Mouse (Mus musculus): ENCODE data around the gene Ppp1ca. TPM values are rescaled to one million over a fixed set of nuclear protein-coding genes. Genes with fewer than 3 reads are reported as not detected.
A peak's percentile ranks its signal among the peaks of the same experiment; 100 is the strongest.

Ppp1ca gene
- polyA plus RNA-seq (2015; fragmentation: Nextera tagmentation; extraction: Ambion mirVana), result 520 and 542 TPM in 2 replicates

DNA sequence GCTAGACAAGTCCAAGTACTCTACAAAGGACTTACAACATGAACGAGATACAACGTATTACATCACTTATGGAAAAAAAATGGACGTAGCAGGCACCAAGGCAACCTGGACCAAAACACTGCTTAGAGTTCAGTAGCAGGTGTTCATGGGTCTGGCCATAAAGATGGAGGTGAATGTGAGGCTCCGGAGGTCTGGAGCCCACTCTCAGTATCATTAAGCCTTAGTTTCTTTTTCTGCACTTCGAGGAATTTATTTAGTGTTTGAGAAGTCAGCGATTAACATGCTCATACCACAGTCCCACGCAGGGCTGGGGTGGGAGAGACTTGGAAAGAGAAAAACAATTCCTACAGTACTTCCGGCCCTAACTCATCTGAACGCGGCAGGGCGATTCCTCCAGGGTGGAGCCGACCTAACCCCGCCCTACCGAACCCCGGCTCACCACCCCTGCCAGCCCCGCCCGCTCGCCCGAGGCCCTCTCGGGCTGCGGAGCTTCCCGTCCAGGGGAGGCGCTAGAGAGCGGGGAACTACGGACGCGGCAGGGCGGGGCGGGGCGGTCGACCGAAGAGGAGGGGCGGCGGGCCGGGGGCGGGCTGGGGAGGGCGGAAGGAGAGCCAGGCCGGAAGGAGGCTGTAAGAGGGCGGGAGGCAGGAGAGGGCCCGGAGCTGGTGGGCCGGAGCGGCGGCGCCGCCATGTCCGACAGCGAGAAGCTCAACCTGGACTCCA is at the start of gene Ppp1ca:
Gene Ppp1ca, plus strand, starts transcription at position 538 of the 723 bp plus-strand sequence.
- peak within 1 kb of the TSS; percentile 89 for H3K27ac ChIP-seq (ENCODE audit: low read length)
- H3K4me3 ChIP-seq (ENCODE audit: low read depth, low read length), result peak within 1 kb of the TSS; percentile 95
- WGBS, result 7% methylated on average over 35 of the region's 47 CpGs
- no peaks in the 10 kb centered on the region for H3K9me3 ChIP-seq (replicated peaks; ENCODE audit: control insufficient read depth, low read length, poor library complexity, severe bottlenecking)
- H3K4me2 ChIP-seq (ENCODE audit: low read length), result peak within 1 kb of the TSS; percentile 75
- H3K4me1 ChIP-seq (ENCODE audit: control insufficient read depth, insufficient read depth, low read length), result peaks cover 13% of the 10 kb centered on the region
- peaks cover 17% of the 10 kb centered on the region for H3K36me3 ChIP-seq (ENCODE audit: control insufficient read depth, insufficient read depth, low read length)
- H3K9ac ChIP-seq (ENCODE audit: low read depth, low read length), result peak within 1 kb of the TSS; percentile 98
- peak; percentile 91 for ATAC-seq
- H3K27me3 ChIP-seq (ENCODE audit: control insufficient read depth, insufficient read depth, low read depth, low read length), result no peaks in the 10 kb centered on the region

DNA sequence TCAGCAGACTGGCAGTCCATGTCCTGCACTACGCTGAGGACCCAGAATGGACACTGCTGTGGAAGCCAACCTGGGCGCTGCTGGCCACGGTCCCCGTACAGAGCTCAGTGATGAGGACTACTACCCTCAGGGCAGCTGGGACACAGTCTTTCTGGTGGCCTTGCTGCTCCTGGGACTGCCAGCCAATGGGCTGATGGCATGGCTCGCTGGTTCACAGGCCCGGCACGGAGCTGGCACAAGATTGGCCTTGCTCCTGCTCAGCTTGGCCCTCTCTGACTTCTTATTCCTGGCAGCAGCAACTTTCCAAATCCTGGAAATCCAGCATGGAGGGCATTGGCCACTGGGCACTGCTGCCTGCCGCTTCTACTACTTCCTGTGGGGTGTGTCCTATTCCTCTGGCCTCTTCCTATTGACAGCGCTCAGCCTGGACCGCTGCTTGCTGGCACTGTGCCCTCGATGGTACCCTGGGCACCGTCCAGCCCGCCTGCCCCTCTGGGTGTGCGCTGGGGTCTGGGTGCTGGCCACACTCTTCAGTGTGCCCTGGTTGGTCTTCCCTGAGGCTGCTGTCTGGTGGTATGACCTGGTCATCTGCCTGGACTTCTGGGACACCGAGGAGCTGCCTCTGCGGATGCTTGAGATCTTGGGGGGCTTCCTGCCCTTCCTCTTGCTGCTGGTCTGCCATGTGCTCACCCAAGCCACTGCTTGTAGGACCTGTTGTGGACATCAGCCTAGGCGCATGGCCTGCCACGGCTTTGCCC is 49.3 kb upstream of the Ppp1ca start:
- H3K9me3 ChIP-seq (replicated peaks; ENCODE audit: control insufficient read depth, low read length, poor library complexity, severe bottlenecking), result no peaks in the 10 kb centered on the region
- WGBS, result 90% methylated on average over 18 of the region's 18 CpGs
- H3K27me3 ChIP-seq (ENCODE audit: control insufficient read depth, insufficient read depth, low read depth, low read length), result no peaks in the 10 kb centered on the region
- H3K36me3 ChIP-seq (ENCODE audit: control insufficient read depth, insufficient read depth, low read length), result no peaks in the 10 kb centered on the region
- ATAC-seq, result no peak
- no peak overlapping the region for H3K4me3 ChIP-seq (ENCODE audit: low read depth, low read length)
- H3K4me1 ChIP-seq (ENCODE audit: control insufficient read depth, insufficient read depth, low read length), result no peaks in the 10 kb centered on the region; the same call in 1 of the 2 replicates
- no peak overlapping the region for H3K9ac ChIP-seq (ENCODE audit: low read depth, low read length)
- H3K27ac ChIP-seq (ENCODE audit: low read length), result no peak overlapping the region
- no peak overlapping the region for H3K4me2 ChIP-seq (ENCODE audit: low read length)

GRCm38 (mm10) chr19:4143759-4144268 is 48.1 kb upstream of the Ppp1ca start, which contains the start of gene Cabp4:
Gene Cabp4, minus strand, starts transcription at chr19:4144033.
- no peak within 1 kb of the TSS for H3K9ac ChIP-seq (ENCODE audit: low read depth, low read length)
- no peaks in the 10 kb centered on the region for H3K36me3 ChIP-seq (ENCODE audit: control insufficient read depth, insufficient read depth, low read length)
- no peak within 1 kb of the TSS for H3K4me2 ChIP-seq (ENCODE audit: low read length)
- H3K27me3 ChIP-seq (ENCODE audit: control insufficient read depth, insufficient read depth, low read depth, low read length), result no peaks in the 10 kb centered on the region
- no peaks in the 10 kb centered on the region for H3K9me3 ChIP-seq (replicated peaks; ENCODE audit: control insufficient read depth, low read length, poor library complexity, severe bottlenecking)
- no peak for ATAC-seq
- WGBS, result 86% methylated on average over 7 of the region's 7 CpGs
- no peak within 1 kb of the TSS for H3K4me3 ChIP-seq (ENCODE audit: low read depth, low read length)
- no peak within 1 kb of the TSS for H3K27ac ChIP-seq (ENCODE audit: low read length)
- peaks cover 5% of the 10 kb centered on the region; the same call in 1 of the 2 replicates for H3K4me1 ChIP-seq (ENCODE audit: control insufficient read depth, insufficient read depth, low read length)

DNA sequence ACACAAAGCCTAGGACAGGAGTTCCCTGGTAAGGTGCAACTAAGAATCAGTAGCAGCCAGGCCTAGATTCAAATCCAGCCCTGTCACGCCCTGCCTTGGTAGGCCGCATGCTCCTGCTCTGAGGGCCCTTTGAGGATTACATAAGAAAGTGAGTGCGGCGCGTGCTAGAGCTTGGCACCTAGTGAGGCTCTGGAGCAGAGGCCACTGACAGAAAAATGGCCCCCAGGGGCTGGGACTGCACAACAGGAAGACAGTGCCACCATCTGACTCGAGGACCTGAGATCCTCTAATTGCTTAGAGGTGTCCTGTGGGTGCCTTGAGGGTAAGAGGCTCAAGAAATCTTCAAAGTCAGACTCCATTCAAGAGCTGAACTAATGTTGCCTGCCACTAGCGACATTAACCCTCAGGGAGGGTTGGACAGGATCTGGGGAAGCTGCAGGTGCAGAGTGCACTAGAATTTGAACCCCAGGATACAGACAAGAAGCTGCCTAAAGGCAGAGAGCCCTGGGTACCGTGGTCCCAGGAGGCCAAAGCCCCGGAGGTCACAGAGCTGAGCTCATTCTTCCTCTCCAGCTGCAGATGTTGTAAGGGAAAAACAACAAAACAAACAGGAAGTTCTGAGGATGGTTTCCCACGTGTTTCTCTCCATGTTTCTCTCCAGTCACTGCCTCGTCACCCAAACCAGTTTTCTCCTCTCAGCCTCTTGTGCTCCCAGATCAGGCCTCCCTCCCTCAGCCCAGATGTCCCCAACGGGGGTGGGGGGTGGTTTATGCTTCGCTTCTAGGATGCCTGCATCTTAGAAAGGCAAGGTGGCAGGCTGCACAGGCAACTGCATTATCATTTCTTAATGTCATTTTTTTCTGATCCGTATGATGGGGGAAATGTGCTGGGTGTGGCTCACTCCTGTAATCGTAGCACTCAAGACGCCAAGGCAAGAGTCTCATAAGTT is 47.0 kb upstream of the Ppp1ca start:
- Histone ChIP-seq H3K4me2 (ENCODE audit: low read length) (no peak overlapping the region), H3K36me3 (ENCODE audit: control insufficient read depth, insufficient read depth, low read length) (no peaks in the 10 kb centered on the region), H3K4me3 (ENCODE audit: low read depth, low read length) (no peak overlapping the region), H3K4me1 (ENCODE audit: control insufficient read depth, insufficient read depth, low read length) (peaks cover 15% of the 10 kb centered on the region), H3K9ac (ENCODE audit: low read depth, low read length) (no peak overlapping the region), H3K27ac (ENCODE audit: low read length) (no peak overlapping the region), H3K9me3 (replicated peaks; ENCODE audit: control insufficient read depth, low read length, poor library complexity, severe bottlenecking) (no peaks in the 10 kb centered on the region), H3K27me3 (ENCODE audit: control insufficient read depth, insufficient read depth, low read depth, low read length) (no peaks in the 10 kb centered on the region)
- WGBS, result 86% methylated on average over 16 of the region's 16 CpGs
- ATAC-seq, result no peak

DNA sequence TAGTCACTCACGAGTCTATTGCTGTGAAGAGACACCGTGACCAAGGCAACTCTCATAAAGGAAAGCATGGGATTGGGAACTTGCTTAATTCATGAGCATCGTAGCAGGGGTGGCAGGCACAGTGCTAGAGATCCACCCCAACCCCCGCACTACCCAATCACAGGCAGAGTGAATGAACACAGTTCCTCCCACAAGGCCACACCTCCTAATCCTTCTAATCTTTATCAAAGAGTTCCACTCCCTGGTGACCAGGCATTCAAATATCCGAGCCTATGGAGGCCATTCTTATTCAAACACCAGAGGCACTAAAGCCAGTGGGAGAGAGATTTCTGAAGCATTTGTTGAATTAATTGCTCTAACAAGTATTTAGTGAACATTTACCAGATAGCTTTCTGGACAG is 45.9 kb upstream of the Ppp1ca start:
- Histone ChIP-seq H3K36me3 (ENCODE audit: control insufficient read depth, insufficient read depth, low read length) (peaks cover 2% of the 10 kb centered on the region; the same call in 1 of the 2 replicates), H3K27me3 (ENCODE audit: control insufficient read depth, insufficient read depth, low read depth, low read length) (no peaks in the 10 kb centered on the region), H3K4me3 (ENCODE audit: low read depth, low read length) (no peak overlapping the region), H3K27ac (ENCODE audit: low read length) (no peak overlapping the region), H3K4me1 (ENCODE audit: control insufficient read depth, insufficient read depth, low read length) (peaks cover 15% of the 10 kb centered on the region), H3K9me3 (replicated peaks; ENCODE audit: control insufficient read depth, low read length, poor library complexity, severe bottlenecking) (no peaks in the 10 kb centered on the region), H3K9ac (ENCODE audit: low read depth, low read length) (no peak overlapping the region), H3K4me2 (ENCODE audit: low read length) (no peak overlapping the region)
- WGBS, result 82% methylated on average over 5 of the region's 5 CpGs
- no peak for ATAC-seq

DNA sequence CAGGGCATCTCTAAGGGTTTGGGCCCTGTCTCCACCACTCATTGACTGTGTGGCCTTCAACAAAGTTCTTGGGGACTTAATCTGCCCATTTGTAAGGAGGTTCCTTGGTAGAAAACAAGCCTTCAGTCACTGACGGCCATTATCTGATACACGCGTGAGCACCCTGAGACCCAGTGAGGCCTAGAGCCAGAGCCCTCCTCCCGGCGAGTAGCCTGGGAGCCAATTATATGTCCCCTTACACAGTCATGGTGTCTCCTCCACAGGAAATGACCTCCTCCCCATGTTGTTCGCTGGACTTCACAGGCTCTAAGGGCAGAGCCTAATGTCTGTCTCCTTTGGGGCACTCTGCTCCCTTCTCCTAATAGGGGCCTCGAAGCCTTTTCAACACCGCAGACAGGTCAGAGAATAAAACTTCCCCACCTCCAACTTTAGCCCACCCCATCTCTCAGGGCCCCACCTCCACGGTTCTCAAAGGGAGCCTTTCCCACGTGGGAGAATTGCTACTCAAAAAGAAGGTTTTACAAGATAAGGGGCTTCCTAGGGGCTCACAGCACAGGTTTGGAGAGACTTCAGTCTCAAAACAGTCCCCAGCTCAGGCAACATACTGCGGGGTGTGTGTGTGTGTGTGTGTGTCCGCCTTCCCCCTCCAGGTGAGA is 45.4 kb upstream of the Ppp1ca start:
- no peaks in the 10 kb centered on the region for H3K9me3 ChIP-seq (replicated peaks; ENCODE audit: control insufficient read depth, low read length, poor library complexity, severe bottlenecking)
- no peak overlapping the region for H3K4me2 ChIP-seq (ENCODE audit: low read length)
- no peak overlapping the region for H3K27ac ChIP-seq (ENCODE audit: low read length)
- WGBS, result 63% methylated on average over 12 of the region's 12 CpGs
- no peak overlapping the region for H3K4me3 ChIP-seq (ENCODE audit: low read depth, low read length)
- H3K36me3 ChIP-seq (ENCODE audit: control insufficient read depth, insufficient read depth, low read length), result peaks cover 2% of the 10 kb centered on the region; the same call in 1 of the 2 replicates
- no peaks in the 10 kb centered on the region for H3K27me3 ChIP-seq (ENCODE audit: control insufficient read depth, insufficient read depth, low read depth, low read length)
- peaks cover 15% of the 10 kb centered on the region for H3K4me1 ChIP-seq (ENCODE audit: control insufficient read depth, insufficient read depth, low read length)
- ATAC-seq, result no peak
- H3K9ac ChIP-seq (ENCODE audit: low read depth, low read length), result no peak overlapping the region

DNA sequence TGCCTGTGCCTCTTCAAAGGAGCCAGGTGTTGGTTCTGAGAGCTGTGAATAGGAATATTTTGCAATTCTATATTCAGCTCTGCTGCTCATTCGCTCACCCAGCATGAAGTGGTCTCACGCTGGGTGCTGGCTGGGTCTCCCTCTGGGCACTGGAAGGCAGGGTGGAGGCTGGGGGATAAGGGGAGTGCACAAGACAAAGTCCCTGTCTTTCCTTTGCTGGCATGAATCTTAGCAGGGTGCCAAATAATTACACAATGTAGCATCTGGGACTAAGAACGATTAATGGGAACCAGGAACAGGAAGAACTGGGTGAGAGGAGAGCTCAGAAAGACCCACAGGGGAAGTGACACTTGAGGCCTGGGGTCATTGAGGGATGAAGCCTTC is 44.9 kb upstream of the Ppp1ca start:
- no peak overlapping the region for H3K4me2 ChIP-seq (ENCODE audit: low read length)
- H3K27ac ChIP-seq (ENCODE audit: low read length), result no peak overlapping the region
- H3K4me3 ChIP-seq (ENCODE audit: low read depth, low read length), result no peak overlapping the region
- peaks cover 15% of the 10 kb centered on the region for H3K4me1 ChIP-seq (ENCODE audit: control insufficient read depth, insufficient read depth, low read length)
- peaks cover 2% of the 10 kb centered on the region; the same call in 1 of the 2 replicates for H3K36me3 ChIP-seq (ENCODE audit: control insufficient read depth, insufficient read depth, low read length)
- H3K9ac ChIP-seq (ENCODE audit: low read depth, low read length), result no peak overlapping the region
- H3K9me3 ChIP-seq (replicated peaks; ENCODE audit: control insufficient read depth, low read length, poor library complexity, severe bottlenecking), result no peaks in the 10 kb centered on the region
- no peaks in the 10 kb centered on the region for H3K27me3 ChIP-seq (ENCODE audit: control insufficient read depth, insufficient read depth, low read depth, low read length)
- WGBS, result 30% methylated on average over 3 of the region's 3 CpGs
- ATAC-seq, result no peak
